Mouse (Mus musculus): ENCODE results near the gene Clpx.

- TF ChIP-seq POLR2A (IDR thresholded peaks at IDR 0.05; ENCODE audit: borderline replicate concordance, low read depth, low read length) (no peak), CTCF (IDR thresholded peaks at IDR 0.05; ENCODE audit: low read depth, low read length) (no peak)
Observed at GRCm38 (mm10) chr9:65252026-65252425, 42.0 kb upstream of the Clpx start.
